Mouse (Mus musculus) duodenum, adult 2 months (tissue): Measurements from ENCODE around the gene Arhgap29. TPM values are rescaled to one million over a fixed set of nuclear protein-coding genes. Genes with fewer than 3 reads are reported as not detected.

ENCODE experiments used
- polyA plus RNA-seq: library from polyadenylated mRNA; depleted of rRNA; stranded (reverse); fragments of >200 nt; gene quantifications from 2 replicates; pipeline ENCODE4 v1.2.3, GENCODE M21; 2012; ENCODE audit warnings: low replicate concordance; rRNA removed

Arhgap29 gene
- 3.6 and 3.9 TPM in 2 replicates for polyA plus RNA-seq

GRCm38 (mm10) chr3:121952041-121952591 lies at the start of gene Arhgap29:
Gene Arhgap29, plus strand, starts transcription at chr3:121952541.

DNA sequence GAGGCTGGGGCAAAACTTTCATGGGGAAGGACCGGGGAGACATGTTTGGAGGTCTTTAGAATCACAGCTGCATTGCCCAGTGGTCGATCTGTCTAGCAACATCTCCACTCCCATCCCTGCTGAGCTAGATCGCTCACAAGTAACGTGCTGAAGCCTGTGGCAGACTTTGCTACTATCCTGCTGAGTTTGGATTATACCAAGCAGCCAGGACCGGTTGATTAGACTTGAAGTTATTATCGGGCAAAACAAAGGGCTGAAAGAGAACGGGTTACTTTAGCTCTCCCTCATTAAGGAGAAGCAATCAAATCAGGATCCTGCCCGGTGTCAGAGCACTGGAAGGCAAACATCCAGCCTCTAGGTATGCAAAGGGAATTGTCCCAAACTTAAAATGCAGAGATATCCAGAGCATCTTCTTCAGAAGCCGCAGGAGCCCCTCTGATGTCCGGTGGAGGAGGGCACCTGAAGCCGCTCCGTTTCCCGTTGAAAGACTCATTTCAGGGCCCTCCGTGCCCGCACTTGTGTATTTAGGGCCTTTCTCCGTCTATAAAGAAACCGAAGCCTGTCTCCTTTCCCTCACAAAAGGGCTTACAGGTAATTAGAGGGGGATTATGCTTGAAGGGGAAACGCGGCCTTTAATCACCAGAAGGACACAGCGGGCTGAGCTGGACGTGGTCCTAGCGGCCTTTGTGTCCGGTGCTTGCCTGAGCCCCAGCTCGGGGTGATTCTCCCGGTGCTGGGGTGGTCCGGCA lies 91.6 kb downstream of the Arhgap29 start, which contains the start of gene Abca4:
Gene Abca4 (plus strand): TSS at position 645 of the 749 bp plus-strand sequence.

Other genes with a start within 250 kb of the Arhgap29 start
- gene F3, start 229.0 kb upstream of the Arhgap29 start, polyA plus RNA-seq: 9.4 and 19.6 TPM in 2 replicates
- gene Abcd3, start 137.2 kb upstream of the Arhgap29 start, polyA plus RNA-seq: 8.2 and 16.8 TPM in 2 replicates
- gene Abca4, start 91.9 kb downstream of the Arhgap29 start, polyA plus RNA-seq: 0.06 and 0.14 TPM in 2 replicates